Mouse (Mus musculus) kidney, postnatal 4 days (tissue): ENCODE results near the gene Crlf3.

Experiments used
- DNase-seq, 2 experiments: peaks; one replicate each; pipeline ENCODE4 v3.0.0; 2021; ENCODE audit warnings: mixed read lengths in 2 of 2

The Crlf3 gene

DNA sequence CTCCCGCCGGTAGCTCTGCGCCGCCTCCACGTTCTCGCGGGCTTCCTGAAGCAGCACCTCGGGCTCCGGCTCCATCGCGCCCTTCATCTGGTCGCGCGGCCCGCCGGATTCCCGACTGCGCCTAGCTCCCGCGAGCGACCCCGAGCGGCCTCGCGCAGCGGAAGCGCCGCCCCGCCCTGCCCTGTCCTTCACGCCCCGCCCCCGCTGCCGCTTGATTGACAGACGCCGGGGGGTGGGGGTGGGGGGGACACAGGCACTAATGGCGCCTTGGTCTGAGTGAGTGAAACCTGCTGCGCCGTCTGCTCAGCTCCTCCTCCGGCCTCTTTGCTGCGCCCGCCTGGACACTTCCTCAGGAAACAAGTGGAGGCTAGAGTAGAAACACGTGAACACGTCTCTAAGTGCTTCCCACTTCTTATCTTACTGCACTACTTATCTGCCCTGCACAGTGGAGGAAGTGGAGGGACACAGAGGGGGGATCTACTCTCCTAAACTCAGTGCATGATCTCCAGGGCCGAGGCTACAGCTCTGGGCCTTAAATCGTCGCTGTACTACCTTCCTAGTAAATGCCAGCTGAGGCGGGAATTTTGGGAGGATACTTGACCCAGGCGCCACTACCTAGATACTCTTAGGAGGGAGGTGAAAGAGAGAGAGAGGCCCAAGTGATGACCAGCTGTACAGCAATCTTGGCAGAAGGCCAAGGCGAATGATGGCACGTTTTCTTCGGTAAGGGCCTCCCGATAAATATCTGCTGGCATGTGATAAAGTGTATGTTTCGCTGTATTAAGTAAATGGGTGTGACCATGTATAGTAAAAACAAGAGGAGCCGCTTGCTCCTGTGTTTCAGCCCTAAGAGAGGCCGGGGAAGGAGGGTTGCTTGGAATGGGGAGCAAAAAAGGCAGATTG, at the start of gene Crlf3:
TSS of gene Crlf3 (minus strand) at position 166 of the 903 bp plus-strand sequence.
- peak; percentile 97 to 99 for DNase-seq

DNA sequence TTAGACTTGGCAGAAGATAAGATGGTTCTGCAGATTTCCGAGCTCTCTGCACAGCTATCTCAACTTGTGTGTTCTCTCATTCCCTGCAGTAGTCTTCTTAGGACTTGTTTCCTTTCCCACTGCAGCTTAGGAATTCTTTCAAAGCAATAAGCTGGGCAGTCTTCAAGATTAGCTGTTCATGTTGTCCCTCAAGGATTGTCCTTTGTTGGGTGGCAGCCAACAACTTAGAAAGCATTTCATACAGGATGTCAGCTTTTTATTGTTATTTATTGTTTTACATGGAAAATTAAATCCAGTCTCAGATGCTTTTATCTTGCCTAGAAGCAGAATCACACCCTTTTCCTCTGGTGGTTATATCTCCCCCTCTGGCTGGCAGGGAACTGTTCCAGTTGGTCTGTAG, 35.6 kb upstream of the Crlf3 start:
- DNase-seq, result peak; percentile 11 to 31

- no peak for DNase-seq
Observed at GRCm38 (mm10) chr11:80104407-80104806, 23.6 kb upstream of the Crlf3 start.

- no peak for DNase-seq
Observed at GRCm38 (mm10) chr11:80101298-80101697, 20.5 kb upstream of the Crlf3 start.

GRCm38 (mm10) chr11:80098444-80099056, 17.8 kb upstream of the Crlf3 start:
- no peak for DNase-seq

DNA sequence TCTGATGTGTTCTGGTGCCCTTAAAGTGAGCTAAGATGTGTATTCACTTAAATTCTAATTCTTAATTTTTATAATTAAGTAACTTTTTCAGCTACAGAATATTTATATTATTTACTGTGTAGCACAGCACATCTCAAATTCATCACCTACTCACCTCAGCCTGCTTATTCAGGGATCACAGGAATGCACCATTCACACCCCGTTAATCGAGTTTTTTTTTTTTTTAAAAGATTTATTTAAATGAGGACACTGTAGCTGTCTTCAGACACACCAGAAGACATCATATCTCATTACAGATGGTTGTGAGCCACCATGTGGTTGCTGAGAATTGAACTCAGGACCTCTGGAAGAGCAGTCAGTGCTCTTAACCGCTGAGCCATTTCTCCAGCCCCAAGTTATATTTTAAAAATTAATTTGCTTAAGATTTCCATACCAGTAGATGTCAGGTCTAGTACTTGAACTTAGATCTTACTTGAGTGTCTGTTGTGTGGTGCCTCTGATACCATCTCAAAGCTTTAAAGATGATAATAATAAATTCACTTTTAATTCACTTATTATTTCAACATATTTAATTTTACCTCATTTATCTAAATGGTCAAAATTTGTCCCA, 9.9 kb upstream of the Crlf3 start:
- no peak for DNase-seq

DNA sequence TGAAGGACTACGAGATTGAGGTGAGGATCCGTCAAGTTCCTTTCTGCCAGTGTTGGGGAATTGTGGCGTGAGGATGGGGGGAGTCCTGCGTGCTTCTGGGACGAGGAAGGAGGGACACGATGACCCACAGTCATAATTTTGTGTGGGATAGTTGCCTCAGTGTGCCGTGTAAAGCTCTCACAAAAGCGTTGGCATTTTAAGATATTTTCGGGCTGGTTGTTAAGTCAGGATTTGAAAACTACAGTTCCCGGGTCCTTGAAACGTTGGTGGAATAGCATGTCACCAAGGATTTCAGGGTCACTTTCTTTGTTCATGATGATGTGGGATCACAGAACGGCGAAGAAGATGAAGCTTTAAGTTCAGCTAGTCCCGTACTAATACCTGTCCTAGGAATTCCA, 9.0 kb upstream of the Crlf3 start:
- no peak for DNase-seq

DNA sequence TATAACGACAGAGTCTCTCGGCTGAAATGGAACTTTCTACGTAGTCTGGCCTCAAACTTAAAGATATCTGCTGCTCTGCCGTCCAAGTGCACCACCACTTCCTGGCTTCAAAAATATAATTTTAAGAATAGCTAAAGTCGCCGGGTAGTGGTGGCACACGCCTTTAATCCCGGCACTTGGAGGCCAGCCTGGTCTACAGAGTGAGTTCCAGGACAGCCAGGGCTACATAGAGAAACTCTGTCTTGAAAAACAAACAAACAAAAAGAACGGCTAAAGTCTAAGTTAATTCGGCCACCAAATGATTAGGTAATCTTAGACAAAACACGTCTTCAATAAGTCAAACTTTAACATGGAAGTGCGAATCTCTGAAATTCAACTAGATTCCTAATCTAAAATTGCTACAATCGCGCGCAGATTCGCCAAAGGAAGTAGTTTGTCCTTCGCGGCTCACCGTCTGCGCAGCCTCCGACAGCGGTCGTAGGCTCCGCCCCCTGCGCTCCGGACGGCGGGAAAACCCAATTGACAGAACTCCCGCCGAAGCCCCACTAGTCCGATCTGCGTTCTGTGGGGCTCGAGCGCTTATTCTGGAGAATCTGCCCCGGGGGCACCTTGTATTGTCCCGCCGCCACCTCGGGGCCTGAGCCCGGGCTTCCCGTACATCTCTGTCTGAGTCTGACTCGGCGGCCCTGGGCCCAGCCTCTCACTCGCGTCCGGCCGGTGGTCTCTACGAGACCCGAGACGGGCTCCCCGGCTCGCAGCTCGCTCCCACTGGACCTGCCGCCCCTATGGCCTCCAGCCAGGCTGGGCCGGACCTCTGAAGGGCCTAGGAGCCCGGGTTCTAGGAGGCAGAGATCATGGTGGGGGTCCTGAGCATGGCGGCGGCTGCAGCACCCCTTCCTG, 8.4 kb upstream of the Crlf3 start, which contains the start of gene Atad5:
TSS of gene Atad5 (plus strand) at position 484 of the 900 bp plus-strand sequence.
- peak; percentile 97 for DNase-seq

- peak; percentile 90 to 92 for DNase-seq
Observed at GRCm38 (mm10) chr11:80086844-80087243, 6.1 kb upstream of the Crlf3 start.

DNA sequence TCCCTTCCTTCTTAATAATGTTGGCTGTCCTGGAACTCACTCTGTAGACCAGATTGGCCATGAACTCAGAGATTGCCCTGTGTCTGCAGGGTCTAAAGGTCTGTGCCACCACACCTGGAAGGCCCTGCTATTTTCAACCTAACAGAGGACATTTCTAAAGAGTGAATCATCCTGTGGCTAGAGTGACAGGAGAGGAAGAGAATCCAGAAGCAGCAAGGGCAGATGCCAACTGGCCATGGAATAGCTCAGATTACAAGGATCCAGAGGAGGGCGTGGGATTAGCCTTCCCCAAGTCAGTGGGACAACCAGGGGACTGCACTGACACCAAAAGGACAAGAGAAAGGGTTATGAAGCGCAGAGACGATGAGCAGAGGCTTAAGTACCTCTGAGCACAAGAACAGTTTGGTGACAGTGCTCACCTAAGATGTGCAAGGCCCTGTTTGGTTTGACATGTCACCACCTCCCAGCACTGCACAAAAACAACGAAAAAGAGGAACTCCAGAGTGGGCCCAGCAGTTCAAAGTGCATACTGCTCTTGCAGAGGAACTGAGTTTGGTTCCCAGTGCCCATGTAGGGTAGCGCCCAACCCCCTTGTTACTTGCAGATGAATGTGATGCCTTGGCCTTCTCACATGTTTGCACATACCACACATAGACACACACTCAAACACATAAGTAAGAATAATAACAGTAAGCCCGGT, 4.7 kb upstream of the Crlf3 start:
- no peak for DNase-seq

DNA sequence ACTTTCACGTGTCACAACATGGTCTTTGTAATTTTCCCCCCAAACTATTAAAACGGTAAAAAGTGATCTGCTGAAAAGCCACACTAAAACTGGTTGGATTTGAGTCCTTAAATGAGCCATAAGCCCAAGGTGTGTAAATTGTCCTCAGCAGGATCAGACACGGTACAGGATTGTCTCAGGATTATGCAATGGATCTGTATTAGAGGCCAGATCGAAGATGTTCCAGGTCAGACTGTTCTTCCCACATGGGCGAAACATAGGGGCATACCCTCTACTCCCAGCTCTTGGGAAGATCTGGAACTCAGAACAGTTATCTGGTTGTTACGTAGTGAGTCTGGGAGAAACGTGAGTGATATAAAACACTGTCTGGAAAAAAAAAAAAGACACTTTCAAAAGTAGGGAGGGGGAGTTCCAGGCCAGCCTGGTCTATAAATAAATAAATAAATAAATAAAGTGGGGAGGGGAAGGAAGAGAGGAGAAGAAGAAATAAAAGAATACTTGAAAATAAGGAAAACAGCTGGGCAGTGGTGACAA, 1.1 kb upstream of the Crlf3 start:
- DNase-seq, result no peak

GRCm38 (mm10) chr11:80080381-80080825, 388 bp downstream of the Crlf3 start:
- no peak for DNase-seq

GRCm38 (mm10) chr11:80079751-80080150, 1.0 kb downstream of the Crlf3 start:
- no peak for DNase-seq

DNA sequence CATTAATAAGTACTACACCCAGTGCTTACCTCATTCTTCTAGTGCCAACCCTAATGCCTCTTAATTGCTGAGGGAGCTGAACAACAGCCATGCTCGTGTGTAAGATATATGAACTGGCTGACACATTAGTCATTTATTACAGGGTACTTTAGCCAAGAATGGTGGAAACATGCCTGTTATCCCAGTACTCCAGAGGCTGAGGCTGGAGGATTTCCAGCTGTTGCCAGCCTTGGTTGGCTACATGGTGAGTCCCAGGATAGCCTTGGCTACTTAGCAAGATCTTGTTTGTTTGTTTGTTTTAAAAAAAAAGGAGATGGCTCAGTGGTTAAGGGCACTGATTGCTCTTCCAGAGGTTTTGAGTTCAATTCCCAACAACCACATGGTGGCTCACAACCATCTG, 2.0 kb downstream of the Crlf3 start:
- DNase-seq, result no peak

DNA sequence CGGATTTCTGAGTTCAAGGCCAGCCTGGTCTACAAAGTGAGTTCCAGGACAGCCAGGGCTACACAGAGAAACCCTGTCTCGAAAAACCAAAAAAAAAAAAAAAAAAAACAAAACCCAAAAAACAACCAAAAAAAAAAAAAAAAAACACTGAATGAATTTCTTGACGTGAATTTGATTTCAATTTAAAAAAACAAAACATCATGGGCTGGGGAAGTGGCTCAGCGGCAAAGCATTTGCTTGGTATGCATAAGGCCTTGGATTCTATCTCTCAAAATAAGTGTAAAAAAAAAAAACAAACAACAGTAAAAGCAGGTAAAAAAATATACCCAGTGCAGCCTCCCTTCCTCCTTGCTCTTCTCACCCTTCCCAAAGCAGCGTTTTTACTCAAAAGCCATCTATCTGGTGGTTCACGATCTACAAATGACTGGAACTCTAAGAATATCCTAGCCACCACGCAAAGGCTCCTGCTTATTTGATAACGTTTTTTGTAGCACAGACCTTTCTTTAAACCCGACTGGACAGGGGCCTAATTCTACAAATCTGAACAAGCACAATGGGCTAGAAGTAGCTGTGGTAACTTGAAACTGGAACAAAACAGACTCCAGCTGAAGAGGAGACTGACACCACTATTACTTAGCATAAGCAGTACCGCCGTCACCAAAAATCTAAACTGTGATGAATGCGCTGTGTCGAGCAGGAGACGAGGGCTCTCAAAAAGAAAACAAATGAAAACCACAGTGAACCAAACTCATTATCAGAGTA, 2.8 kb downstream of the Crlf3 start:
- no peak for DNase-seq

DNA sequence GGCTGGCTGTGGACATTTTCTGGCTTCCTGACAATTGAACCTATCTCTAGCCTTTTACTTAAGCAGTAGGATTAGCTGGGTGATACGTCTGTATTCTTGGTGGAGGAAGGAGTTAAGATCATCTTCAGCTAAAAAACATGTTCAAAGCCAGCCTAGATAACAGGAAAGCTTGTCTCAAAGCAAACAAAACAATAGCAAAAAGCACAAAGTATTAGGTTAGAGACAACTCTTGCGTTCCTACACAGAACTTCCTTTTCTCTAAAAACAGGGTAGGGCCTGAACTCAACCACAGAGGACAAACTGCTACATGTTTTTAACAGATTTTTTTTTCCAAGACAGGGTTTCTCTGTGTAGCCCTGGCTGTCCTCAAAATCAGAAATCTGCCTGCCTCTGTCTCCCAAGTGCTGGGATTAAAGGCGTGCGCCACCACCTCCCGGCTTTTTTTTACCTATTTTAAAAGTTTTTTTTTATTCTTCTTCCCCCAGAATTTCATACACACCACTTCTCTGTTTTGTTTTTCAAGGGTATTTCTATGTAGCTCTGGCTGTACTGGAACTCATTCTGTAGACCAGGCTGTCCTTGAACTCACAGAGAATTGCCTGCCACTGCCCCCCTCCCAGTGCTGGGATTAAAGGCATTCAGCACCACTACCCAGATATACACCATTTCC, 5.0 kb downstream of the Crlf3 start:
- DNase-seq, result no peak

- no peak for DNase-seq
Observed at GRCm38 (mm10) chr11:80072365-80072764, 8.4 kb downstream of the Crlf3 start.

- no peak for DNase-seq
Observed at GRCm38 (mm10) chr11:80071039-80071438, 9.8 kb downstream of the Crlf3 start.

DNA sequence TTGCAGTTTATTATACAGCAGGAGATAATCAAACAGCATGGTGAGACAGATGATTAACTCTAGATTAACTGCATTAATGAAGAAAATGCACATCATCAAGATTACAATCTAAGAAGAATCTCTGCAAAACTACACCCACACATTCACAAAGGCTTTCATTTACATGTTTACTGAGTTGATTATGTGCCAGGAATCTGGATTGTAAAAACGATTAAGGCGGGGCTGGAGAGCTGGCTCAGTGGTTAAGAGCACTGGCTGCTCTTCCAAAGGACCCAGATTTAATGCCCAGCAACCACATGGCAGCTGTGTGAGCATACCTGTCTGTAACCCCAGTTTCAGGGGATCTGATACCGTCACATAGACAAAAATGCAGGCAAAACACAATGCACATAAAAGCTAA, 11.0 kb downstream of the Crlf3 start:
- DNase-seq, result peak in 1 of 2 experiments; percentile 5

DNA sequence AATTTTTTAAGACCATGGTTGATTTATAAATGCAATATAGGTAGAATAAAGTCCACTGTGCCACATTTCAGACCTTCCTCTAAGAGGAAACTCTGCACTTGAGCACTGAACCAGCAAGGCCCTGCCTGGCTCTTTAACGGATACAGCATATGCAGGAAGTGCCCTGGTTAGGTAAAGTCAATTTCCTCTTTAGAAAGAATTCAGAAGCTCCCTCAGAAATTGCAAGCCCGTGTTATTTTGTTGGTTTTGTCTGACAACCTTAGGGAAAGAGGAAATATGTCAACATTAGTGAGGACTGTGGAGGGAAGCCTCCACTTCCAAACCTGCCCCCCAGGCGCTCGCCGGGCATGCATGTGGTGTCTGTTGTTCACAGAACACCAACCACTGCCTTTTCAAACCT, 13.2 kb downstream of the Crlf3 start:
- no peak for DNase-seq
